Mouse (Mus musculus) CH12.LX (cell line): ENCODE results near the gene Fam213a.

ENCODE experiments used
- CTCF ChIP-seq, 2 experiments: IDR thresholded peaks in 1 of 2; conservative IDR thresholded peaks in 1 of 2; 2 replicates each; pipeline ENCODE4 v1.5.1; 2011 to 2012; ENCODE audit warnings: low read depth in 2 of 2, low read length in 2 of 2, improper control_type of control experiment in 1 of 2, inconsistent platforms in 1 of 2, mild to moderate bottlenecking in 1 of 2, moderate library complexity in 1 of 2
- MAX ChIP-seq: IDR thresholded peaks from 2 replicates; pipeline ENCODE4 v1.6.1; 2011; ENCODE audit warnings: low read length, improper control_type of control experiment
- RAD21 ChIP-seq: IDR thresholded peaks from 2 replicates; pipeline ENCODE4 v1.6.1; 2011; ENCODE audit warnings: low read depth, mild to moderate bottlenecking, low read length, improper control_type of control experiment, moderate library complexity
- ZKSCAN1 ChIP-seq: IDR thresholded peaks from 2 replicates; pipeline ENCODE4 v1.6.1; 2012; ENCODE audit warnings: low read depth, inconsistent platforms, low read length, improper control_type of control experiment, borderline replicate concordance

GRCm38 (mm10) chr14:41007641-41008040 is 5.9 kb downstream of the Fam213a start:
- no peak for TF ChIP-seq RAD21
- no peak for TF ChIP-seq ZKSCAN1
- no peak for TF ChIP-seq CTCF (conservative IDR thresholded peaks at IDR 0.05 in 1 of 2, IDR thresholded peaks at IDR 0.05 in 1 of 2; ENCODE audit: low read depth in 2 of 2, low read length in 2 of 2)
- TF ChIP-seq MAX: no peak
